Mouse (Mus musculus): ENCODE measurements at regions not wholly inside any gene's neighbourhood (a gene's known extent, or its start where the extent isn't known, plus 50 kb on each side); places are given as distances from the start of the nearest gene placed in this dataset.

DNA sequence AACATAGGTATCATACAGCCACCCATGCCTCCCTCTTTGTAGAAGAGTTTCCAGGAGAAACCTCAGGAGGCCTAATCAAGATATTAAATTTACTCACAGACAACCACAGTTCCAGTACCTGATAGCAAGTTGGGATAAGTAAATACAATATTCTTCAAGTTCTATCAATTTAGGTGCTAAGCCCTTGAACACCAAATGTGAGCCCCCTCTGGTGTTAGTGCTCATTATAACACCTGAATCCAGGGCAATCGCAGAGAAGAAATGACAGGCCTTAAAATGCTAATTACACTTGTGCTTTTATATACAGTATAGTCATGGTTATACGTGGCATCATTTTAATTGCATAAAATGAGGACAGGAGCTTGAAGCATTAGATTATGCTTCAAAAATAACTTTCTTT, 161.6 kb upstream of the Tusc1 start:
- no peaks in the 10 kb centered on the region for H3K36me3 ChIP-seq
- 69% methylated on average over 2 of the region's 2 CpGs for WGBS
- ATAC-seq (ENCODE audit: insufficient number of reproducible peaks, low FRiP score): no peak
- H3K27ac ChIP-seq (ENCODE audit: poor library complexity, severe bottlenecking): no peak overlapping the region
- no peaks in the 10 kb centered on the region for H3K9me3 ChIP-seq (replicated peaks)
- H3K4me1 ChIP-seq (replicated peaks): no peaks in the 10 kb centered on the region
- H3K4me3 ChIP-seq: no peak overlapping the region
- no peak overlapping the region for H3K9ac ChIP-seq
- no peak overlapping the region for H3K4me2 ChIP-seq
- no peaks in the 10 kb centered on the region for H3K27me3 ChIP-seq (replicated peaks)

DNA sequence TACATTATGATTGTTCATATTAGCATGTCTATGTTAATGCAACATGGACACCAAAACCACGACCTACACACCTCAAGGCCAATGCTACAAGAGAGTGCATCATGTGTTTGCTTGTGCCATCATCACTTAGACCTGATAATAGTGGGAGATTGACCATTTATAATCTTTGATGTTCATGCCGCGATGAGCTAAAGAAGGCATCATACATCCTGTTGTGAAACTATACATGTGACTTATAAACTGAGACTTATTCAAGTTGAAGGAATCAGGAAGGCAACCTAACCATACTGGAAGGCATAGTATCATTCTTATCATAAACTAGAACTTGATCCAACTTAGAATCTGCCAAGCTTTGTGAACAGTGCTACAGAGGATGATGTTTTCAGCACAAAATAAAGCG, 159.0 kb upstream of the Tusc1 start:
- Histone ChIP-seq H3K27me3 (replicated peaks) (no peaks in the 10 kb centered on the region), H3K4me3 (no peak overlapping the region), H3K9ac (no peak overlapping the region), H3K27ac (ENCODE audit: poor library complexity, severe bottlenecking) (no peak overlapping the region), H3K9me3 (replicated peaks) (no peaks in the 10 kb centered on the region), H3K36me3 (no peaks in the 10 kb centered on the region), H3K4me2 (no peak overlapping the region), H3K4me1 (replicated peaks) (no peaks in the 10 kb centered on the region)
- WGBS: 88% methylated on average over 4 of the region's 4 CpGs
- ATAC-seq (ENCODE audit: insufficient number of reproducible peaks, low FRiP score): no peak

DNA sequence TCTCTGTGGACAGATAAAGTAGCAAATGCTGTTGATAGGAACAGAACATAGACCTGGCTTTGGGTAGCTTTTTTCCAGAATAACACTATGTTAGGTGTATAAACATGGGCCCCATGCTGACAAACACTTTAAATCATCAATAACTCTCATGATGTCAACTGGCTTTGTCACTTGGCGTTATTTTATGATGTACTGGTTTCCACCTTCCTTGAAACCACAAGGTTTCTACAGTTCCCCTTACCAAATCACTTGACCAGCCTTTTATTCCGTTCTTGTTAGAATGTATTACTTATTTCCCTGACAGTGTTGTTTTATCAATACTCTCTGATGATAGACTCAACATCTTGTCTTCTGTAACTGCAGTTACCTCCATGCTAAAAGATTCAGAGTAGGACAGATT, 158.6 kb upstream of the Tusc1 start:
- Histone ChIP-seq H3K4me1 (replicated peaks) (no peaks in the 10 kb centered on the region), H3K4me3 (no peak overlapping the region), H3K27me3 (replicated peaks) (no peaks in the 10 kb centered on the region), H3K27ac (ENCODE audit: poor library complexity, severe bottlenecking) (no peak overlapping the region), H3K9ac (no peak overlapping the region), H3K9me3 (replicated peaks) (no peaks in the 10 kb centered on the region), H3K4me2 (no peak overlapping the region), H3K36me3 (no peaks in the 10 kb centered on the region)
- 69% methylated on average over 2 of the region's 2 CpGs for WGBS
- ATAC-seq (ENCODE audit: insufficient number of reproducible peaks, low FRiP score): no peak

DNA sequence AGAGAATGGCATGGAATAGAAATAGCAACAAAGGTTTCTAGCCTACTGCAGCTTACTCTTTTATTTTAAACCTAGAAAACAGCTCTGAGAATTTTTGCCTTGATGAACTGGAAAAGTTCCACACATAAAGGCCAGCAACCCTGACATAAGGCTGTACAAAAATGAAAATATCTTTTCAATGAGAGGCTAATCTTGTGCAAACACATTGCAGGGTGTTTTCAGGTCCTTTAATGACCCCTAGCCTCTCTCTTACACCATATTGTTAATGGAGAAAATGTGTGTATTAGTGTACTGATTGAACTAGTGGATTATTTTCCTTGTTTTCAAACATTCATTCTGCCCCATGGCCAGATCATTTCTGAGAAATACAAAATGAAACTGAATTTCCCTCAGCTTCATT, 158.0 kb upstream of the Tusc1 start:
- H3K27ac ChIP-seq (ENCODE audit: poor library complexity, severe bottlenecking): no peak overlapping the region
- no peak overlapping the region for H3K4me2 ChIP-seq
- no peaks in the 10 kb centered on the region for H3K4me1 ChIP-seq (replicated peaks)
- H3K4me3 ChIP-seq: no peak overlapping the region
- no peaks in the 10 kb centered on the region for H3K9me3 ChIP-seq (replicated peaks)
- no peaks in the 10 kb centered on the region for H3K36me3 ChIP-seq
- ATAC-seq (ENCODE audit: insufficient number of reproducible peaks, low FRiP score): no peak
- H3K9ac ChIP-seq: no peak overlapping the region
- H3K27me3 ChIP-seq (replicated peaks): no peaks in the 10 kb centered on the region

DNA sequence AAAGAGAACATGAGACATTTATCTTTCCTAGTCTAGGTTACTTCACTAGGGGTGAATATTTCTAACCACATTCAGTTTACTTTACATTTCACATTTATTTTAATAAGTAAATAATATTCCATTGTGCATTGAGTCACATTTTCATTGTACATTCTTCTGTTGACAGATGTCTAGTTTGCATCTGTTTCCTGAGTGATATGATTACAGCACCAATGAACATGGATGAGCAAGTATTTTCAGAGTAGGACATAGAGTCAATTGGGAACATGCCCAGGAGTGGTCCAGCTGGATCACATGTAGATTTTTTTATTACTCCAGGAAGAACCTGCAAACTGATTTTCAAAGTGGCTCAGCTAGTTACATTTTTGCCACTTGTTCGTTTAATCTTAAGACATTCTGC, 153.3 kb upstream of the Tusc1 start:
- no peaks in the 10 kb centered on the region for H3K27me3 ChIP-seq (replicated peaks)
- H3K4me2 ChIP-seq: no peak overlapping the region
- no peak overlapping the region for H3K4me3 ChIP-seq
- H3K9ac ChIP-seq: no peak overlapping the region
- no peaks in the 10 kb centered on the region for H3K36me3 ChIP-seq
- ATAC-seq (ENCODE audit: insufficient number of reproducible peaks, low FRiP score): no peak
- H3K27ac ChIP-seq (ENCODE audit: poor library complexity, severe bottlenecking): no peak overlapping the region
- no peaks in the 10 kb centered on the region for H3K9me3 ChIP-seq (replicated peaks)
- WGBS: 76% methylated on average over 1 of the region's 1 CpGs
- H3K4me1 ChIP-seq (replicated peaks): no peaks in the 10 kb centered on the region

DNA sequence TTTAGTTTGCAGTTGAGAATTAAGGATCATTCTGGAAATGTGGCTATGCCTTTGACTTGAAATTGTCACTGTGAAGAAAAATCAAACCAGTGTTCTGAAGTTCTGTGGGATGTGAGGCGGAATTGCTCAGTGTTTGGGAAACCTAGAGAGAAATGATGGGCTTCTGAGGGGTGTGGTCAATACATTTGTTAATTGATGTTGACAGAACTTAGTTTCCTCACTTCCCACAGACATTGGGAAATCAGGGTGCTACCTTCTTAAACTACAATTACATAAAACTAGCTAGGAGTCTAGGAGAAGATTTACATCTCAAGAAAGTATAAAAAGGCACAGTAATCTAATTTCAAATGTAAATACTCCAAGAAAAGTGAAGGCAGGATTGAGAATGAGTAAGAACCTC, 151.1 kb upstream of the Tusc1 start:
- H3K9me3 ChIP-seq (replicated peaks): no peaks in the 10 kb centered on the region
- ATAC-seq (ENCODE audit: insufficient number of reproducible peaks, low FRiP score): no peak

DNA sequence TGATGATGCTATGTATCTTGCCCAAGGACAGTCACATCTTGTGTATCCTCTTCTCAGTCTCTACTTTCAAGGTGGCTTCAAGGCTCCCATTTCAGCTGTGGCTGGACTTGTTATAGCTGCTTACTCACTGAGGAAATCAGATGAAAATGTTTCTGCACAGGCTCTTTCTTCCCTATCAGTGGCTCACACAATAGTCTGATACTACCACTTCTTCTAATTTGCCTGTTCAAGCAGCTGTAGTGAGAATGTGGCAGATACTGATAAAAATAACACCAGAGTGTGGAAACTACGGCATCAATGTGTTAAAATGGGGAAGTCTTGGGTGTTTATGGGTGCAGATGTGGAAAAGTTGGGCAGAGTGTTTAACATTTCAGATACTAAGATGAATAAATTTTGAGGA, 145.9 kb upstream of the Tusc1 start:
- H3K36me3 ChIP-seq: no peaks in the 10 kb centered on the region
- ATAC-seq (ENCODE audit: insufficient number of reproducible peaks, low FRiP score): peak; percentile 55; the same call in 1 of the 2 replicates
- no peaks in the 10 kb centered on the region for H3K27me3 ChIP-seq (replicated peaks)
- no peak overlapping the region for H3K27ac ChIP-seq (ENCODE audit: poor library complexity, severe bottlenecking)
- no peak overlapping the region for H3K9ac ChIP-seq
- 40% methylated on average over 1 of the region's 1 CpGs for WGBS
- no peaks in the 10 kb centered on the region for H3K9me3 ChIP-seq (replicated peaks)
- H3K4me1 ChIP-seq (replicated peaks): no peaks in the 10 kb centered on the region
- H3K4me3 ChIP-seq: no peak overlapping the region
- no peak overlapping the region for H3K4me2 ChIP-seq

More for the DNA sequence above, 151.1 kb upstream of the Tusc1 start:
- Histone ChIP-seq H3K4me1 (replicated peaks) (no peaks in the 10 kb centered on the region), H3K4me3 (no peak overlapping the region), H3K4me2 (no peak overlapping the region), H3K27me3 (replicated peaks) (no peaks in the 10 kb centered on the region), H3K36me3 (no peaks in the 10 kb centered on the region), H3K9ac (no peak overlapping the region), H3K27ac (ENCODE audit: poor library complexity, severe bottlenecking) (no peak overlapping the region)
- 67% methylated on average over 1 of the region's 1 CpGs for WGBS

DNA sequence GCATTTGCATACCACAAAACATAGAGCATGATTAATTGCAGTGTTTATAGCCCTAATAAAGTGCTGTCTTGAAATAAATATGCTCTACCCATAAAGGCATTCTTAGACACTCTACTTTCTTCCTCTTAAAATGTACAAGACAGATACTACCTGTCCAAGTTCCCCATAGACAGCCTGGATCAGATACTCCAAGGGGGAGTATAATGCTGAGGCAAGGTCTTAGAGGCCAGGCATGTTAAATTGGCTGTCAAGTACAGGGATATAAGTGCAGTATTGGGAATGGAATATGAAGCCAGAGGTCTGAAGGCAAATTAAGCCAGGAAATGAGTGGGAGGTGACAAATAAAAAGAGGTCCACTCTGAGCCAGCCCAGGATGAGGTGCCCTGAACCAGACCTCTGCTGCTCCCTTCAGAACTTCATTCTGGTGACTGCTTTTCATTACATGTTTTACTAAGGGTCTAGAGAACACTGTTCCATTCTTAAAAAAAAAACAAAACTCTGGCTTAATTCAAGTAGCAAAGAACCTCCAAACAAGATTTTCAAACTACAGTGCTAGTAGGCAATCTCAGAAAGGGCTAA, 142.0 kb upstream of the Tusc1 start:
- H3K9me3 ChIP-seq (replicated peaks): no peaks in the 10 kb centered on the region
- no peaks in the 10 kb centered on the region for H3K36me3 ChIP-seq
- H3K9ac ChIP-seq: no peak overlapping the region
- no peak for ATAC-seq (ENCODE audit: insufficient number of reproducible peaks, low FRiP score)
- H3K4me3 ChIP-seq: no peak overlapping the region
- no peaks in the 10 kb centered on the region for H3K4me1 ChIP-seq (replicated peaks)
- no peak overlapping the region for H3K4me2 ChIP-seq
- H3K27ac ChIP-seq (ENCODE audit: poor library complexity, severe bottlenecking): no peak overlapping the region
- no peaks in the 10 kb centered on the region for H3K27me3 ChIP-seq (replicated peaks)

DNA sequence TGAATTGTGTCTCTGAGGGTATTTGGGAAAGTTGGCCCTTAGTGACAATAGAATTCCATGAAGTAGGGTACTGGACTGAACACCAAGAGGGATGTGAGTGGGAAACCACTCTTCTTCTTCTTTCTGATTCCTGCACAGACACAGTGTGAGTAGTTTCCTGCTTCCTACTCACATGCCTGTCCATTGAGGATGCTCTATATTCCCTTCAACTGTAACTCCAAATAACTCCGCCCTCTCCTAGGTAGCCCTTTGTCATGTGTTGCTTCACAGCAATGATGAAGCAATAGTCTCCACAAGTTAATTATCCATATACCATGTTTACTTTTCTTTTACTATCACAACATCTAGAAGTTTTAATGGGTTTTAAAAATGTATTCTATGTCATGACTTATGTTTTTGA, 132.7 kb upstream of the Tusc1 start:
- Histone ChIP-seq H3K27me3 (replicated peaks) (no peaks in the 10 kb centered on the region), H3K4me2 (no peak overlapping the region), H3K4me3 (no peak overlapping the region), H3K9ac (no peak overlapping the region), H3K9me3 (replicated peaks) (no peaks in the 10 kb centered on the region), H3K27ac (ENCODE audit: poor library complexity, severe bottlenecking) (no peak overlapping the region), H3K36me3 (no peaks in the 10 kb centered on the region), H3K4me1 (replicated peaks) (no peaks in the 10 kb centered on the region)
- 88% methylated on average over 1 of the region's 1 CpGs for WGBS
- ATAC-seq (ENCODE audit: insufficient number of reproducible peaks, low FRiP score): no peak

DNA sequence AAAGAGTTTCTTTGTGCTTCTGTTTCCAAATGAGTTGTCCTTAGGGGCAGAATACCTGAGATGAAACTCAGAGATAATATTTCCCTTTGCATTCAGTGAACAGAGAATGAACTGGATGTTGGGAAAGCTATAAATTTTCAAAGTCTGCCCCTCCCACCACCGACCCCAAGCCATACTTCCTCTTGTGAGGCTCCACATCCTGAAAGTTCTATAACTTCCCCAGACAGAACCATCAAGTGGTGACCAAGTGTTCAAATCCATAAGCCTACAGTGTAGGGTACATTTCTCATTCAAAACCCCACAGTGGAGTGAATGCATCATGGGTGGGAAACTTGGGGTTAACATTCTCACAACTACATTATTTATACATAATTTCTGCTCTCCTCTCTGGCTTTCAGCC, 132.1 kb upstream of the Tusc1 start:
- no peak overlapping the region for H3K4me3 ChIP-seq
- no peaks in the 10 kb centered on the region for H3K27me3 ChIP-seq (replicated peaks)
- no peaks in the 10 kb centered on the region for H3K4me1 ChIP-seq (replicated peaks)
- WGBS: 59% methylated on average over 1 of the region's 1 CpGs
- no peaks in the 10 kb centered on the region for H3K9me3 ChIP-seq (replicated peaks)
- no peak overlapping the region for H3K27ac ChIP-seq (ENCODE audit: poor library complexity, severe bottlenecking)
- no peak overlapping the region for H3K9ac ChIP-seq
- H3K36me3 ChIP-seq: no peaks in the 10 kb centered on the region
- H3K4me2 ChIP-seq: no peak overlapping the region
- no peak for ATAC-seq (ENCODE audit: insufficient number of reproducible peaks, low FRiP score)

DNA sequence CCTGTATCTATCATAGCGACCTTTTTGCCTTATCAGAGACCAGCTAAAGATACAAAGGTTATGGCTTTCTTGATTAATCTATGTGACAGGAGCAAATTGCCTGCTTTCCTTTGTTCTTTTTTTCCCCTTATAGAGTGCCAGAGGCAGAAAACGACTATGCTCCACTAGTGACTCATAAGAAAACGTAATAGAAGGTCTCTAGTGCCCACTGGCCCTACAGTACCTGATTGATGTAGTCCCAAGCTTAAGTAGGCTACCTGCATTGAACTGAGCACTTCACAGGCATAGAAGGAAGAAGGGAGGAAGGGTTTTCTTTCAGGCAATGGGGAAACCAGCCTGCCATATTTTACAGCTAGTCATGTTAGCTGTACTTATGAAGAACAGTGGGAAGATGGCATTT, 116.0 kb upstream of the Tusc1 start:
- Histone ChIP-seq H3K9ac (no peak overlapping the region), H3K4me2 (no peak overlapping the region), H3K9me3 (replicated peaks) (no peaks in the 10 kb centered on the region; the same call in 1 of the 2 replicates), H3K4me3 (no peak overlapping the region), H3K27me3 (replicated peaks) (no peaks in the 10 kb centered on the region), H3K36me3 (no peaks in the 10 kb centered on the region), H3K4me1 (replicated peaks) (no peaks in the 10 kb centered on the region), H3K27ac (ENCODE audit: poor library complexity, severe bottlenecking) (no peak overlapping the region)
- WGBS: 49% methylated on average over 3 of the region's 3 CpGs
- no peak for ATAC-seq (ENCODE audit: insufficient number of reproducible peaks, low FRiP score)

DNA sequence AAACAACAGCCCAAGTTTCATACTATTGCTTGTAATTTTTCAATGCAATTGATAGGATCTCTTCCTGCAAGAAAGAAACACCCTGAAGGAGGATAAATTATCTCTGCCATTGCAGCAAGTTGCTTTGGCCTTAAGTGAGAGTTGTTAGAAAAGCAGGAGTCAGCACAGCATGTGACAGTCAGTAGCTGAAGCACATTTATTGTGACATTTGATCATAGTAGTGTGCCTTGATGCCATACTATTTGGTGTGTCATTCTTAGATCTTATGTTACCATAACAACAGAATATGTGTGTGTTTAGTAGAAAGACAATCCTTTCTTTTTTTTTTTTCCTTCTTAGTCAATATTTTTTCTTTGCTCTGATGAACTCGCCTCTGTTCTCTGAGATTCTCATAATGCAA, 115.5 kb upstream of the Tusc1 start:
- no peaks in the 10 kb centered on the region for H3K27me3 ChIP-seq (replicated peaks)
- H3K4me1 ChIP-seq (replicated peaks): no peaks in the 10 kb centered on the region
- no peak overlapping the region for H3K4me2 ChIP-seq
- H3K9ac ChIP-seq: no peak overlapping the region
- no peak for ATAC-seq (ENCODE audit: insufficient number of reproducible peaks, low FRiP score)
- 73% methylated on average over 1 of the region's 1 CpGs for WGBS
- no peak overlapping the region for H3K27ac ChIP-seq (ENCODE audit: poor library complexity, severe bottlenecking)
- no peak overlapping the region for H3K4me3 ChIP-seq
- no peaks in the 10 kb centered on the region for H3K36me3 ChIP-seq
- no peaks in the 10 kb centered on the region; the same call in 1 of the 2 replicates for H3K9me3 ChIP-seq (replicated peaks)

Measured in heart, embryonic 12.5 days (tissue).